Comparison of ENCODE assay signal across 8 mouse cellular contexts in the genomic region with DNA sequence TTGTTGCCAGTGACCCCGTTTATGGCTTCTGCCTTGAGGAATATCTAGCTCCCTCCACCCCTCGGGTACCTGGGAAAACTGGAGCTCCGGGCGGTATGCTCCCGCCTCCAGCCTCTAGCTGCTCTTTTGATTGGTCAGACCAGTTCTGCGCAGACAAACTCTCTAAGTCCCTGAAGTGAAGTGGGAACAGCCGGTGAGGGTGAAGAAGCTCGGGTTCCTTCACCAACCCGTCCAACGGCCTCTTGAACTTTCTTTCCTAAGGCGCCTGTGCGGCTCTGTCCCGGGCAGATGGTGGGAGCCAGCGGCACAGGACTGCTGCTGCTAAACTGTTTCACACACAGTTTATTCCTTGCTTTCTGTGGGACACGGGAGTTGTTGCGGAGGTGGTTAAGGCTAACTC. TPM values are rescaled to one million over a fixed set of nuclear protein-coding genes. Genes with fewer than 3 reads are reported as not detected.
DNase-seq lines count a peak whose midpoint lies in the region; ATAC-seq and TF ChIP-seq lines count a peak whose summit lies in the region.

No protein-coding gene starts in this region.

- no peak for TF ChIP-seq CTCF in kidney, postnatal 0 days (IDR thresholded peaks at IDR 0.05; ENCODE audit: low read depth)

- WGBS in heart, embryonic 13.5 days = 2% methylated on average over 16 of the region's 16 CpGs
- 1% methylated on average over 16 of the region's 16 CpGs for WGBS in kidney, postnatal 0 days

- no peak overlapping the region for H3K27ac ChIP-seq in heart, embryonic 13.5 days (replicated peaks)
- no peak overlapping the region for H3K27ac ChIP-seq in kidney, postnatal 0 days

- peaks cover 25% of the 10 kb centered on the region for H3K4me1 ChIP-seq in heart, embryonic 13.5 days
- H3K4me1 ChIP-seq in kidney, postnatal 0 days (replicated peaks; ENCODE audit: insufficient read depth, low read length) = 0 out of 2 replicates have a peak, but pooled peaks cover 14% of the 10 kb centered on the region

- peak overlapping the region; percentile 75 for H3K9ac ChIP-seq in heart, embryonic 13.5 days
- H3K9ac ChIP-seq in kidney, postnatal 0 days (ENCODE audit: low read depth, low read length) = peak overlapping the region; percentile 40; the same call in 1 of the 2 replicates

- peaks cover 80% of the 10 kb centered on the region for H3K27me3 ChIP-seq in heart, embryonic 13.5 days (replicated peaks)
- H3K27me3 ChIP-seq in kidney, postnatal 0 days (ENCODE audit: insufficient read depth, low read length) = no peaks in the 10 kb centered on the region

- DNase-seq in right cerebral cortex, postnatal 10 days (ENCODE audit: low spot score in 2 of 2) = peak; percentile 47 to 48
- DNase-seq in right cerebral cortex, postnatal 25 days = no peak
- peak; percentile 65 for DNase-seq in kidney, postnatal 0 days (ENCODE audit: low spot score)
- DNase-seq in mesoderm, embryonic 11.5 days (ENCODE audit: low read depth, low spot score) = peak; percentile 54
- DNase-seq in cerebellum, adult 9-10 months = no peak
- DNase-seq in testis, postnatal 14 days (ENCODE audit: low spot score) = no peak

- ATAC-seq in heart, embryonic 13.5 days (ENCODE audit: extremely low read depth, insufficient number of reproducible peaks, low FRiP score, low TSS enrichment) = no peak
- ATAC-seq in kidney, postnatal 0 days (replicated peaks; ENCODE audit: low FRiP score, low read depth) = no peak
- ATAC-seq in megakaryocyte progenitor cell, adult 5-6 weeks (replicated peaks; ENCODE audit: poor library complexity) = no peak

- peak overlapping the region; percentile 52 for H3K4me3 ChIP-seq in heart, embryonic 13.5 days
- peak overlapping the region; percentile 25 for H3K4me3 ChIP-seq in kidney, postnatal 0 days (replicated peaks; ENCODE audit: low read depth, low read length)

- no peaks in the 10 kb centered on the region for H3K36me3 ChIP-seq in heart, embryonic 13.5 days
- H3K36me3 ChIP-seq in kidney, postnatal 0 days (ENCODE audit: insufficient read depth, low read length) = no peaks in the 10 kb centered on the region

- peak overlapping the region; percentile 76 for H3K4me2 ChIP-seq in heart, embryonic 13.5 days
- H3K4me2 ChIP-seq in kidney, postnatal 0 days (ENCODE audit: low read length) = peak overlapping the region; percentile 69

- H3K9me3 ChIP-seq in heart, embryonic 13.5 days = no peaks in the 10 kb centered on the region
- no peaks in the 10 kb centered on the region for H3K9me3 ChIP-seq in kidney, postnatal 0 days (replicated peaks; ENCODE audit: low read length)

RNA-seq across cellular contexts. Expression of a gene that starts 3.7 kb away (rescaled TPM):
- polyA plus RNA-seq in heart, embryonic 13.5 days (2015; fragmentation: Nextera tagmentation; extraction: Ambion mirVana) = 0.15 and 0.20 TPM in 2 replicates
- polyA plus RNA-seq in kidney, postnatal 0 days (2015; fragmentation: Nextera tagmentation; extraction: Ambion mirVana) = 15.3 and 19.4 TPM in 2 replicates
- total RNA-seq in megakaryocyte progenitor cell, adult 5-6 weeks (2015) = 3.9 and 5.8 TPM in 2 replicates
- 6.7 and 8.5 TPM in 2 replicates for total RNA-seq in megakaryocyte progenitor cell, adult 5-6 weeks (2017)

RNA-seq across cellular contexts. Expression of a gene that starts 13.5 kb away (rescaled TPM):
- polyA plus RNA-seq in heart, embryonic 13.5 days (2015; fragmentation: Nextera tagmentation; extraction: Ambion mirVana) = 0.24 and 0.27 TPM in 2 replicates
- 12.9 and 13.5 TPM in 2 replicates for polyA plus RNA-seq in kidney, postnatal 0 days (2015; fragmentation: Nextera tagmentation; extraction: Ambion mirVana)
- 36.2 and 39.4 TPM in 2 replicates for total RNA-seq in megakaryocyte progenitor cell, adult 5-6 weeks (2015)
- total RNA-seq in megakaryocyte progenitor cell, adult 5-6 weeks (2017) = 47.0 and 60.3 TPM in 2 replicates

RNA-seq across cellular contexts. Expression of a gene that starts 17.0 kb away (rescaled TPM):
- polyA plus RNA-seq in heart, embryonic 13.5 days (2015; fragmentation: Nextera tagmentation; extraction: Ambion mirVana) = 69.0 and 70.0 TPM in 2 replicates
- 90.2 and 100 TPM in 2 replicates for polyA plus RNA-seq in kidney, postnatal 0 days (2015; fragmentation: Nextera tagmentation; extraction: Ambion mirVana)
- total RNA-seq in megakaryocyte progenitor cell, adult 5-6 weeks (2015) = 269 and 306 TPM in 2 replicates
- 260 and 284 TPM in 2 replicates for total RNA-seq in megakaryocyte progenitor cell, adult 5-6 weeks (2017)

RNA-seq across cellular contexts. Expression of a gene that starts 20.1 kb away (rescaled TPM):
- 6.0 TPM in 2 replicates for polyA plus RNA-seq in heart, embryonic 13.5 days (2015; fragmentation: Nextera tagmentation; extraction: Ambion mirVana)
- 18.6 and 20.6 TPM in 2 replicates for polyA plus RNA-seq in kidney, postnatal 0 days (2015; fragmentation: Nextera tagmentation; extraction: Ambion mirVana)
- 72.0 and 74.5 TPM in 2 replicates for total RNA-seq in megakaryocyte progenitor cell, adult 5-6 weeks (2015)
- 56.5 and 61.1 TPM in 2 replicates for total RNA-seq in megakaryocyte progenitor cell, adult 5-6 weeks (2017)

RNA-seq across cellular contexts. Expression of a gene that starts 47.3 kb away (rescaled TPM):
- 0.23 TPM in 2 replicates for polyA plus RNA-seq in heart, embryonic 13.5 days (2015; fragmentation: Nextera tagmentation; extraction: Ambion mirVana)
- polyA plus RNA-seq in kidney, postnatal 0 days (2015; fragmentation: Nextera tagmentation; extraction: Ambion mirVana) = 0.83 and 0.95 TPM in 2 replicates
- total RNA-seq in megakaryocyte progenitor cell, adult 5-6 weeks (2015) = 7.7 and 9.6 TPM in 2 replicates
- 2.7 TPM in 2 replicates for total RNA-seq in megakaryocyte progenitor cell, adult 5-6 weeks (2017)

Comparison
In these comparisons a context has a peak if more than half of its experiments do, and no peak if none do; other contexts are left out.
1. DNase-seq: peak in right cerebral cortex, postnatal 10 days (2 of 2), kidney, postnatal 0 days (single experiment) and mesoderm, embryonic 11.5 days (single experiment); none in right cerebral cortex, postnatal 25 days (single experiment), cerebellum, adult 9-10 months (single experiment) and testis, postnatal 14 days (single experiment).
2. RNA of a gene that starts 3.7 kb away (polyA plus RNA-seq): 15.3 to 19.4 TPM in kidney, postnatal 0 days; 0.15 to 0.20 TPM in heart, embryonic 13.5 days; every median in the first group is over 10 times any median in the second.
3. RNA of a gene that starts 13.5 kb away (polyA plus RNA-seq): 12.9 to 13.5 TPM in kidney, postnatal 0 days; 0.24 to 0.27 TPM in heart, embryonic 13.5 days; every median in the first group is over 10 times any median in the second.